Mouse (Mus musculus): ENCODE measurements around the gene Qser1. TPM values are rescaled to one million over a fixed set of nuclear protein-coding genes. Genes with fewer than 3 reads are reported as not detected.

Gene Qser1
- polyA plus RNA-seq, 1 experiment: 4.1 TPM

- no peak overlapping the region for H3K4me3 ChIP-seq
- H3K27me3 ChIP-seq (ENCODE audit: control insufficient read depth, insufficient read depth, insufficient read length): no peaks in the 10 kb centered on the region
- H3K36me3 ChIP-seq (ENCODE audit: control insufficient read depth, insufficient read depth): no peaks in the 10 kb centered on the region
- H3K4me2 ChIP-seq (ENCODE audit: low read depth): no peak overlapping the region
- no peaks in the 10 kb centered on the region for H3K79me2 ChIP-seq (ENCODE audit: control insufficient read depth, insufficient read depth)
- TF ChIP-seq MYOG (IDR thresholded peaks at IDR 0.05; ENCODE audit: control insufficient read depth in 1 of 3, insufficient read depth in 1 of 3, insufficient read length in 2 of 3, low read depth in 2 of 3): no peak
- no peak for TF ChIP-seq USF1 (IDR thresholded peaks at IDR 0.05; ENCODE audit: low read depth)
- TF ChIP-seq MAX (IDR thresholded peaks at IDR 0.05; ENCODE audit: low read depth): no peak
- no peak for TF ChIP-seq TCF3 (IDR thresholded peaks at IDR 0.05; ENCODE audit: insufficient read length, low read depth)
- no peak for TF ChIP-seq POLR2A (IDR thresholded peaks at IDR 0.05; ENCODE audit: insufficient read length, low read depth)
- no peak for TF ChIP-seq CEBPB (IDR thresholded peaks at IDR 0.05; ENCODE audit: insufficient read depth, poor library complexity, severe bottlenecking)
- no peak for TF ChIP-seq SRF (IDR thresholded peaks at IDR 0.05; ENCODE audit: control insufficient read depth, insufficient read length, low read depth)
- TF ChIP-seq E2F4 (IDR thresholded peaks at IDR 0.05; ENCODE audit: insufficient read depth): no peak
- TF ChIP-seq POLR2AphosphoS2 (IDR thresholded peaks at IDR 0.05; ENCODE audit: insufficient read length, low read depth): no peak
- no peak for TF ChIP-seq REST (IDR thresholded peaks at IDR 0.05; ENCODE audit: insufficient read depth, insufficient read length)
- TF ChIP-seq MYOD1 (IDR thresholded peaks at IDR 0.05; ENCODE audit: control insufficient read depth in 1 of 3, insufficient read length in 2 of 3, low read depth in 2 of 3): no peak
- no peak for TF ChIP-seq TCF12 (IDR thresholded peaks at IDR 0.05; ENCODE audit: insufficient read depth, poor library complexity, severe bottlenecking)
- H3ac ChIP-seq (ENCODE audit: control insufficient read depth, insufficient read length): no peak overlapping the region
These were observed 39.7 kb upstream of the Qser1 start for GRCm38 (mm10) chr2:104856218-104856617.

DNA sequence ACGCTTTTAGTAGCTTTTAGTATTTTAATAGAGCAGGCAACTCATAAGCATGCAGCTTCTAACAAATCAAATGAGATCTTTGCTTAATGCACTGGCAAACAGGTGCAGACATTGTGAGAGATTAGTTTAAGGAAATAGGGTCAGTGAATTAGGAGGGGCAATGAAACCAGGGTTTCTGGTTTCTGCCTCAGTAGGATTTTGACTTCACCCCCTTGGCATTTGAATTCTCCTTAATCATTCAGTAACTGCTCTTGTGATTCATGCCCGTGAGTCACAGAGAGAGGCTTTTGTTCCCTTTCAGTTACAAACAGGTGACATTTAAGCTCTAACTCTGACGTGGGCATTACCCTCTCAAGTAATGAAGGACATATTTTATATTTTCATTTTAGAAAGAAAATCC lies 39.2 kb upstream of the Qser1 start:
- Histone ChIP-seq H3K4me2 (ENCODE audit: low read depth) (peak overlapping the region; percentile 54), H3K79me2 (ENCODE audit: control insufficient read depth, insufficient read depth) (no peaks in the 10 kb centered on the region), H3ac (ENCODE audit: control insufficient read depth, insufficient read length) (no peak overlapping the region), H3K4me3 (no peak overlapping the region), H3K36me3 (ENCODE audit: control insufficient read depth, insufficient read depth) (no peaks in the 10 kb centered on the region), H3K27me3 (ENCODE audit: control insufficient read depth, insufficient read depth, insufficient read length) (no peaks in the 10 kb centered on the region)
- TF ChIP-seq CEBPB (IDR thresholded peaks at IDR 0.05; ENCODE audit: insufficient read depth, poor library complexity, severe bottlenecking) (no peak), MYOD1 (IDR thresholded peaks at IDR 0.05; ENCODE audit: control insufficient read depth in 1 of 3, insufficient read length in 2 of 3, low read depth in 2 of 3) (peak in 2 of 3 experiments; percentile 13 to 37)

DNA sequence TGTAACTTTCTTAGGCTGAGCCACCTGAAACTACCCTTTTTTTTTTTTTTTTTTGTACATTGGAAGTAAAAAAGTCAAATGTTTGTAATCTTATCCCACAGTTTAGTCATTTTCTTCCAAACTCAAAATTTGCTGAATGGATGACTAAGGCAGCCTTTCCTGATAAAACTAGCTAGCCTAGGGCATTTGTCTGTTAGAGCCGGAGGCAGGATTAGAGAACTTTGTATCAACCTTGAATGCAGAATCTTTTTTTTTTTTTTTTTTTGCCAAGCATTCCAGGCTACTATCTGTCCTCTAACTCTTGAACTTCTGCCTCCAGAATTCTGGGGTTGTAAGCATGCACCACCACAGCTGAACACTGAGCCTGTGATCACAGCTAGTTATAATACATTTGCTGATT lies 38.3 kb upstream of the Qser1 start:
- TF ChIP-seq MYOG (IDR thresholded peaks at IDR 0.05; ENCODE audit: control insufficient read depth in 1 of 3, insufficient read depth in 1 of 3, insufficient read length in 2 of 3, low read depth in 2 of 3): no peak
- no peak for TF ChIP-seq E2F4 (IDR thresholded peaks at IDR 0.05; ENCODE audit: insufficient read depth)
- TF ChIP-seq TCF3 (IDR thresholded peaks at IDR 0.05; ENCODE audit: insufficient read length, low read depth): no peak
- TF ChIP-seq TCF12 (IDR thresholded peaks at IDR 0.05; ENCODE audit: insufficient read depth, poor library complexity, severe bottlenecking): no peak
- TF ChIP-seq CEBPB (IDR thresholded peaks at IDR 0.05; ENCODE audit: insufficient read depth, poor library complexity, severe bottlenecking): no peak
- no peak for TF ChIP-seq SRF (IDR thresholded peaks at IDR 0.05; ENCODE audit: control insufficient read depth, insufficient read length, low read depth)
- TF ChIP-seq POLR2AphosphoS2 (IDR thresholded peaks at IDR 0.05; ENCODE audit: insufficient read length, low read depth): no peak
- Histone ChIP-seq H3K4me3 (no peak overlapping the region), H3K4me2 (ENCODE audit: low read depth) (peak overlapping the region; percentile 54), H3K79me2 (ENCODE audit: control insufficient read depth, insufficient read depth) (no peaks in the 10 kb centered on the region), H3K36me3 (ENCODE audit: control insufficient read depth, insufficient read depth) (no peaks in the 10 kb centered on the region), H3ac (ENCODE audit: control insufficient read depth, insufficient read length) (no peak overlapping the region), H3K27me3 (ENCODE audit: control insufficient read depth, insufficient read depth, insufficient read length) (no peaks in the 10 kb centered on the region)

DNA sequence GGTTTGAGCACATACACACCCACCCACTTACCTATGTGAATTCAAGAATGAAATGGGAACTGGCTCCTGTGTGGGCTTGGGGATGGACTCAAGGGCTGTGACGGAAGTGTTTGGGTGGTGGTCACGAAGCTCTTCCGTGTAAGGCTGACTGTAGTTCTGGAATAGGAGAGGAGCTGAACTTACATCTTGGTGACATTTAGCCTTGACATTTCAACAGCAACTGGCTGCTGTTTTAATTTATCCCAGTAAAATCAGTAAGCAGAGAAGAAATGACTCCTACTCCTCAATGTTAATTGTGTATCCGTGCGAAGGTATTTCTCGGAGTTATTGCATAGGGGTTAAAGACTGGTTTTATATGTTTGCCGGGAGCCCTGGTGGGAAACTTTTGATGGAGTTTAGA lies 36.0 kb upstream of the Qser1 start:
- H3K27me3 ChIP-seq (ENCODE audit: control insufficient read depth, insufficient read depth, insufficient read length): no peaks in the 10 kb centered on the region
- no peak overlapping the region for H3ac ChIP-seq (ENCODE audit: control insufficient read depth, insufficient read length)
- no peak for TF ChIP-seq CEBPB (IDR thresholded peaks at IDR 0.05; ENCODE audit: insufficient read depth, poor library complexity, severe bottlenecking)
- no peak for TF ChIP-seq TCF3 (IDR thresholded peaks at IDR 0.05; ENCODE audit: insufficient read length, low read depth)
- TF ChIP-seq TCF12 (IDR thresholded peaks at IDR 0.05; ENCODE audit: insufficient read depth, poor library complexity, severe bottlenecking): no peak
- TF ChIP-seq REST (IDR thresholded peaks at IDR 0.05; ENCODE audit: insufficient read depth, insufficient read length): no peak
- TF ChIP-seq POLR2AphosphoS2 (IDR thresholded peaks at IDR 0.05; ENCODE audit: insufficient read length, low read depth): no peak
- TF ChIP-seq POLR2A (IDR thresholded peaks at IDR 0.05; ENCODE audit: insufficient read length, low read depth): no peak
- no peak for TF ChIP-seq SRF (IDR thresholded peaks at IDR 0.05; ENCODE audit: control insufficient read depth, insufficient read length, low read depth)
- TF ChIP-seq MYOD1 (IDR thresholded peaks at IDR 0.05; ENCODE audit: control insufficient read depth in 1 of 3, insufficient read length in 2 of 3, low read depth in 2 of 3): no peak
- TF ChIP-seq MAX (IDR thresholded peaks at IDR 0.05; ENCODE audit: low read depth): no peak
- TF ChIP-seq E2F4 (IDR thresholded peaks at IDR 0.05; ENCODE audit: insufficient read depth): no peak
- no peak for TF ChIP-seq USF1 (IDR thresholded peaks at IDR 0.05; ENCODE audit: low read depth)
- TF ChIP-seq MYOG (IDR thresholded peaks at IDR 0.05; ENCODE audit: control insufficient read depth in 1 of 3, insufficient read depth in 1 of 3, insufficient read length in 2 of 3, low read depth in 2 of 3): no peak
- H3K4me2 ChIP-seq (ENCODE audit: low read depth): no peak overlapping the region
- H3K79me2 ChIP-seq (ENCODE audit: control insufficient read depth, insufficient read depth): no peaks in the 10 kb centered on the region
- no peaks in the 10 kb centered on the region for H3K36me3 ChIP-seq (ENCODE audit: control insufficient read depth, insufficient read depth)
- no peak overlapping the region for H3K4me3 ChIP-seq

DNA sequence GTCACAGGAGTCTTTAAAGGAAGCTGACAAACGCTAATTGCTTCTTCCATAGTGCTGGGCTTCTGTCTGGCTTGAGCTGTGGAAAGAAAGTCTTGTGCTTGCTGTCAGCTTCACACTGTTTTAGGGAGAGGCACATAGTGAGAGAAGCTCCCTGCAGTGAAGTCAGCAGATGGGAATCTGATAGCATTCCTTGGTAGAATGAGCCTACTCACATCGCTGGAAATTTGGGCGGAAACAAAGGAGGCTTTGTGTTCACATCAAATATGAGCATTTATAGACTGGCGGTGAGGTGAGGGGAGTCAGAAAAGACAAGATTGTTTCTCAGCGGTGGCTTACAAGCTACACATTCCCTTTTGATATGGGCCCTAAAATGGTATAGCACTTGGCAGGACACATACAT lies 35.1 kb upstream of the Qser1 start:
- Histone ChIP-seq H3ac (ENCODE audit: control insufficient read depth, insufficient read length) (no peak overlapping the region), H3K4me3 (no peak overlapping the region), H3K36me3 (ENCODE audit: control insufficient read depth, insufficient read depth) (no peaks in the 10 kb centered on the region), H3K79me2 (ENCODE audit: control insufficient read depth, insufficient read depth) (no peaks in the 10 kb centered on the region), H3K4me2 (ENCODE audit: low read depth) (peak overlapping the region; percentile 62), H3K27me3 (ENCODE audit: control insufficient read depth, insufficient read depth, insufficient read length) (no peaks in the 10 kb centered on the region)
- TF ChIP-seq USF1 (IDR thresholded peaks at IDR 0.05; ENCODE audit: low read depth) (no peak), POLR2A (IDR thresholded peaks at IDR 0.05; ENCODE audit: insufficient read length, low read depth) (no peak), REST (IDR thresholded peaks at IDR 0.05; ENCODE audit: insufficient read depth, insufficient read length) (no peak), E2F4 (IDR thresholded peaks at IDR 0.05; ENCODE audit: insufficient read depth) (no peak)
